Mouse (Mus musculus): ENCODE measurements around the gene Pa2g4. TPM values are rescaled to one million over a fixed set of nuclear protein-coding genes. Genes with fewer than 3 reads are reported as not detected.

Pa2g4 gene
- polyA plus RNA-seq, 1 experiment: 69.2 TPM

DNA sequence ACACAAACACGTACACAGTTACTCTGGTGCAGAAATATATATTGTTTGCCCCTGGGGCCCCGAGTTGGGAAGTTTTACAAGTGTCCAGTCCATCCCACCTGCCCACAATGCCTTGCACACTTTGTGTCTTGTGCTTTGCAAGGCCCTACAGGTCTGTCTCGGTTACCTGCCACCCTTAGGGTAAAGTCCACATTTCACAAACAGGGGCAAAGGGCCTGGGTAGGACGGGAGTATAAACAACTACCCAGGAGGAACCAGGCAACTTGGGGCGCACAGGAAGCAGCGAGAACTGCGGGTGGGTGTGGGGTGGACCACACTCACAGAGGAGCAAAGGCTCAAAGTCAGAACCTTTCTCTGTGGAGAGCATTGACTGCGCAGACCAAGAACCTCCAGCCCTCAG is 21.9 kb upstream of the Pa2g4 start:
- Histone ChIP-seq H3K4me3 (replicated peaks; ENCODE audit: insufficient read depth, low read depth, low read length) (no peak overlapping the region), H3K27ac (ENCODE audit: insufficient read depth, low read length) (no peak overlapping the region), H3K4me1 (ENCODE audit: control insufficient read depth, insufficient read depth, low read length) (peaks cover 3% of the 10 kb centered on the region; the same call in 1 of the 2 replicates), H3K27me3 (ENCODE audit: control insufficient read depth, insufficient read depth, low read length) (0 out of 2 replicates have a peak, but pooled peaks cover 1% of the 10 kb centered on the region)
- WGBS: 67% methylated on average over 8 of the region's 8 CpGs
- DNase-seq: no peak
- TF ChIP-seq CTCF (IDR thresholded peaks at IDR 0.05; ENCODE audit: borderline replicate concordance, insufficient read depth, low read depth, low read length) (no peak), POLR2A (IDR thresholded peaks at IDR 0.05; ENCODE audit: borderline replicate concordance, insufficient read depth, low read length) (no peak)

DNA sequence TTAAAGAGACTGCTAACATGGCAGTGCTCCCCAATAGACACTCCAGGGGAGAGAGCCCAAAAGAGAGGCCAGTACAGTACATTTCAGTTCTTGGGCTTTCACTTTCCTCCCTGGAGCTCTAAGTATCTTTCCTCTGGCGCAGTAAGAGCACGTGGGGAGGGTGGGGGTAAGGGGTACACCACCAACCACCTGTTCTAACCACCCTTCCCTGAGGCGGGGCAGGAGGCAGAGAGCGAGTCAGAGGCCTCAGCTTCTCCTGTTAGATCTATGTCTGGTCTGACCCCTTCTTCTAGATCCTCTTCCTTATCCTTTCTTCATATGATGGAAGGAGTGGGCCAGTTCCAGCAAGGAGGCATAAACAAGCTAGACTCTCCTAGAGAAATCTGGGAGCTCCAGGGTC is 21.3 kb upstream of the Pa2g4 start:
- no peak for DNase-seq
- H3K4me3 ChIP-seq (replicated peaks; ENCODE audit: insufficient read depth, low read depth, low read length): no peak overlapping the region
- WGBS: 53% methylated on average over 4 of the region's 4 CpGs
- H3K4me1 ChIP-seq (ENCODE audit: control insufficient read depth, insufficient read depth, low read length): peaks cover 3% of the 10 kb centered on the region; the same call in 1 of the 2 replicates
- no peak for TF ChIP-seq CTCF (IDR thresholded peaks at IDR 0.05; ENCODE audit: borderline replicate concordance, insufficient read depth, low read depth, low read length)
- no peak for TF ChIP-seq POLR2A (IDR thresholded peaks at IDR 0.05; ENCODE audit: borderline replicate concordance, insufficient read depth, low read length)
- peak overlapping the region; percentile 27; the same call in 1 of the 2 replicates for H3K27ac ChIP-seq (ENCODE audit: insufficient read depth, low read length)
- H3K27me3 ChIP-seq (ENCODE audit: control insufficient read depth, insufficient read depth, low read length): 0 out of 2 replicates have a peak, but pooled peaks cover 1% of the 10 kb centered on the region

DNA sequence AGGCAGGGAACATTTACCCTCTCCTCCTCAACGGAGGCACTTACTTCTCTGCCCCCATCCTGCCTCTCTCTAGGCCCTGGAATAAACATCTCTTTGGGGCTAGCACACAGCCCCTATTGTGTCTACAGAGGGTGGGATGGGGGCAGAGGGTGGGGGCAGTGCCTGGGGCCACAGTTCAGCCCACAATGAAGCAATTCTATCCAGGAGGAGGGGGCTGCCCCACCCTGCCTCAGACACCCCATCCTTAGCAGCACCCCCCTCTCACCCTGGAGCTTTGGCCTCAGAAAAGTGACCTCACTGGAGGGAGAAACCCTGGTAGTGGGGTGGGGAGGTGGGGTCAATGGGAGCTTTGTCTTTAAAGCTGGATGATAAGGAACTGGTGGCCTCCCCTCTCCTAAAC is 20.8 kb upstream of the Pa2g4 start:
- 16% methylated on average over 1 of the region's 1 CpGs for WGBS
- Histone ChIP-seq H3K4me1 (ENCODE audit: control insufficient read depth, insufficient read depth, low read length) (peaks cover 3% of the 10 kb centered on the region; the same call in 1 of the 2 replicates), H3K27ac (ENCODE audit: insufficient read depth, low read length) (0 out of 2 replicates have a peak overlapping the region, but pooled peaks have one; percentile 27), H3K27me3 (ENCODE audit: control insufficient read depth, insufficient read depth, low read length) (0 out of 2 replicates have a peak, but pooled peaks cover 1% of the 10 kb centered on the region), H3K4me3 (replicated peaks; ENCODE audit: insufficient read depth, low read depth, low read length) (no peak overlapping the region)
- DNase-seq: peak in 1 of 2 experiments; percentile 20
- TF ChIP-seq POLR2A (IDR thresholded peaks at IDR 0.05; ENCODE audit: borderline replicate concordance, insufficient read depth, low read length) (no peak), CTCF (IDR thresholded peaks at IDR 0.05; ENCODE audit: borderline replicate concordance, insufficient read depth, low read depth, low read length) (no peak)

DNA sequence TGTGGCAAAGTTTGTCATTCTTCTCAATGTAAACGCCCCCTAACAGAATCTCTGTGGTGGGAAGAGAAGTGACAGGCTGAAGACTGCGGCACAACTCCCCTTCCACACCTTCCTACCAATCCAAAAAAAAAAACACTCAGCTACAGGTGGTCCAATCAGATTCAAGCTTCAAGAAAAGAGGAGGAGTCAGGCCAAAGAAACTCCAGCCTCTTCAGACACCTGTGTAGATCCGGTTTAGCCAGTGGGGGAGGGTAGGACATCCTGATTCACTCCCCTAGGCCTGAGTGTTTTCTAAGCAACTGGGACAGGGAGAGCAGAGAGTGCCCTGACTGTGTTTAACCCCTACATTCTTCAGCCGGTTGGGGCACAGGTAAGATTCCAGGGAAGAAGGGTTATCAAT is 18.6 kb upstream of the Pa2g4 start:
- Histone ChIP-seq H3K4me3 (replicated peaks; ENCODE audit: insufficient read depth, low read depth, low read length) (no peak overlapping the region), H3K27ac (ENCODE audit: insufficient read depth, low read length) (no peak overlapping the region), H3K4me1 (ENCODE audit: control insufficient read depth, insufficient read depth, low read length) (peaks cover 3% of the 10 kb centered on the region; the same call in 1 of the 2 replicates), H3K27me3 (ENCODE audit: control insufficient read depth, insufficient read depth, low read length) (0 out of 2 replicates have a peak, but pooled peaks cover under 1% of the 10 kb centered on the region)
- DNase-seq: no peak
- WGBS: 17% methylated on average over 4 of the region's 4 CpGs
- no peak for TF ChIP-seq POLR2A (IDR thresholded peaks at IDR 0.05; ENCODE audit: borderline replicate concordance, insufficient read depth, low read length)
- TF ChIP-seq CTCF (IDR thresholded peaks at IDR 0.05; ENCODE audit: borderline replicate concordance, insufficient read depth, low read depth, low read length): no peak

DNA sequence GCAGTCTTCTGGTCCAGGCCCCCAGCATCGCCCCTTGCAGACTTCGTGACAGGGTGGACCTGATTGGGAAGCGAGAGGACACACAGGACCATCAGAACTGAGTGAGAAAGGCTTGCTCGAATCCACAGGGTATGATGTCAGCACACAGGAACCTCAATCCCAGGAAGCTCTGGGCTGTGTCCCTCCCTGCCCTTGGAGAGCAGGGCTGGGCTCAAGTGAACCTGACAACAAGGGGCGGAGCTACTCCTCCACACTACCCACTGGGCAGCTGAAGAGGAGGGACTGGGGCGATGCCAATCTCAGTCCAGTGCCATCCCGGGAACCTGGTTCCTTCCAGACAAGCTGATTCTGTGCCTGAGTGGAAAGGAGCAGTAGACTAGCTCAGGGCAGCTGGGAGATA is 17.9 kb upstream of the Pa2g4 start:
- Histone ChIP-seq H3K27me3 (ENCODE audit: control insufficient read depth, insufficient read depth, low read length) (no peaks in the 10 kb centered on the region), H3K4me1 (ENCODE audit: control insufficient read depth, insufficient read depth, low read length) (0 out of 2 replicates have a peak, but pooled peaks cover 3% of the 10 kb centered on the region), H3K4me3 (replicated peaks; ENCODE audit: insufficient read depth, low read depth, low read length) (peak overlapping the region; percentile 20), H3K27ac (ENCODE audit: insufficient read depth, low read length) (no peak overlapping the region)
- TF ChIP-seq POLR2A (IDR thresholded peaks at IDR 0.05; ENCODE audit: borderline replicate concordance, insufficient read depth, low read length) (no peak), CTCF (IDR thresholded peaks at IDR 0.05; ENCODE audit: borderline replicate concordance, insufficient read depth, low read depth, low read length) (no peak)
- WGBS: 17% methylated on average over 7 of the region's 7 CpGs
- peak; percentile 54 to 71 for DNase-seq

DNA sequence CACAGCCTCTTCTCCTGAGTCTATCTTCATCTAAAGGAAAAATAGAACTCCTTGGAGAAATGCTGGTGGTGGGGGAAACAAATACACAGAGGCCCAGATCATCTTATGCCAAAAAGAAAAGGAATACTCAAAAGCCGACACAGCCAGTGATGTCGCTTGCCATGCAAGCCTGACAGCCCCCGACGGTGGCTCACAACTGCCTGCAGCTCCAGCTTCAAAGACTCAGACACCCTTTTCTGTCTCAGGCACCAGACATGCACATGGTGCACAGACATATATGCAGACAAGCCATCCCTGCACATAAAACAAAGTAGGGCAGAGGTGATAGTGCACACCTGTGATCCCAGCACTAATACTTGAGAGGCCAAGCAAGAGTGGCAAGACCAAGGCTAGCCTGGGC is 13.9 kb upstream of the Pa2g4 start:
- Histone ChIP-seq H3K27me3 (ENCODE audit: control insufficient read depth, insufficient read depth, low read length) (no peaks in the 10 kb centered on the region), H3K27ac (ENCODE audit: insufficient read depth, low read length) (no peak overlapping the region), H3K4me3 (replicated peaks; ENCODE audit: insufficient read depth, low read depth, low read length) (no peak overlapping the region), H3K4me1 (ENCODE audit: control insufficient read depth, insufficient read depth, low read length) (0 out of 2 replicates have a peak, but pooled peaks cover 3% of the 10 kb centered on the region)
- no peak for TF ChIP-seq CTCF (IDR thresholded peaks at IDR 0.05; ENCODE audit: borderline replicate concordance, insufficient read depth, low read depth, low read length)
- 73% methylated on average over 4 of the region's 4 CpGs for WGBS
- DNase-seq: no peak

DNA sequence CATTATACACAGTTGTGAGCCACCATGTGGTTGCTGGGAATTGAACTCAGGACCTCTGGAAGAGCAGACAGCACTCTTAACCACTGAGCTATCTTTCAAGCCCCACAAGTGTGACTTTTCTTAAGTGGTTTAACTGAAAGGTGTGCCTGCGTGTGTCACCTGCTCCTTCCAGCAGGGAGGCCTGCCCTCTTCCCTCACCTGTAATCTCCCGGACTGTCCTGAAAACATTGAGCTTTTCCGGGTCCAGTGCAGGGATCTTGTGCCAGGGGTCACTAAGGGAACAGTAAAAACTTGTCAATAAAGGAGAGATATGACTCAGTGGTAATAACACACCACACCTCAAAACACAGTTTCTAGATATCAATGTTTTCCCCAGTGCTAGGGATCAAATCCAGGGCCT is 13.5 kb upstream of the Pa2g4 start:
- DNase-seq: no peak
- Histone ChIP-seq H3K27ac (ENCODE audit: insufficient read depth, low read length) (no peak overlapping the region), H3K4me3 (replicated peaks; ENCODE audit: insufficient read depth, low read depth, low read length) (no peak overlapping the region), H3K4me1 (ENCODE audit: control insufficient read depth, insufficient read depth, low read length) (0 out of 2 replicates have a peak, but pooled peaks cover 3% of the 10 kb centered on the region), H3K27me3 (ENCODE audit: control insufficient read depth, insufficient read depth, low read length) (no peaks in the 10 kb centered on the region)
- TF ChIP-seq CTCF (IDR thresholded peaks at IDR 0.05; ENCODE audit: borderline replicate concordance, insufficient read depth, low read depth, low read length) (no peak), POLR2A (IDR thresholded peaks at IDR 0.05; ENCODE audit: borderline replicate concordance, insufficient read depth, low read length) (no peak)
- WGBS: 93% methylated on average over 3 of the region's 3 CpGs

DNA sequence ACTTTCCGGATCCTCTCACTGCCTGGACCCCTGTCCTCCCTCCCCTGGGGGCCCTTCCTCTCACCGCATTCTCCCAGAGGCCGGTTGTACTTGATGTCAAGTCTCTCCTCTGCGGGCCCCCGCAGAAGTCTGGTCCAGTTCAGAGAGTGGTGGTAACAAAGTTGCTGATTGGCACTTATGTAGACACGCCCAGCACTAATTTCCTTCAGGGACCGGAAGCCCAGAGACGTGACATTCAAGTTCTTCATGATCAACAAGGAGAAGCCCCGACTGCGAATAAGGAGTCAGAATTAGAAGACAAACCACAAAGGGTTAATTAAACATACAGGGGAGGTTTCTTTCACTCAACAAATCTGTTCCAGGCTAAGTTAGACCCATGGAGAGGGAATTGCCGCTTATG is 12.5 kb upstream of the Pa2g4 start:
- no peak overlapping the region for H3K4me3 ChIP-seq (replicated peaks; ENCODE audit: insufficient read depth, low read depth, low read length)
- no peaks in the 10 kb centered on the region for H3K4me1 ChIP-seq (ENCODE audit: control insufficient read depth, insufficient read depth, low read length)
- TF ChIP-seq CTCF (IDR thresholded peaks at IDR 0.05; ENCODE audit: borderline replicate concordance, insufficient read depth, low read depth, low read length) (no peak), POLR2A (IDR thresholded peaks at IDR 0.05; ENCODE audit: borderline replicate concordance, insufficient read depth, low read length) (no peak)
- H3K27ac ChIP-seq (ENCODE audit: insufficient read depth, low read length): no peak overlapping the region
- H3K27me3 ChIP-seq (ENCODE audit: control insufficient read depth, insufficient read depth, low read length): no peaks in the 10 kb centered on the region
- 79% methylated on average over 11 of the region's 11 CpGs for WGBS
- no peak for DNase-seq

Measured in cerebellum, adult 2 months (tissue).